10 mouse cellular contexts compared by ENCODE assay signal in the genomic region with DNA sequence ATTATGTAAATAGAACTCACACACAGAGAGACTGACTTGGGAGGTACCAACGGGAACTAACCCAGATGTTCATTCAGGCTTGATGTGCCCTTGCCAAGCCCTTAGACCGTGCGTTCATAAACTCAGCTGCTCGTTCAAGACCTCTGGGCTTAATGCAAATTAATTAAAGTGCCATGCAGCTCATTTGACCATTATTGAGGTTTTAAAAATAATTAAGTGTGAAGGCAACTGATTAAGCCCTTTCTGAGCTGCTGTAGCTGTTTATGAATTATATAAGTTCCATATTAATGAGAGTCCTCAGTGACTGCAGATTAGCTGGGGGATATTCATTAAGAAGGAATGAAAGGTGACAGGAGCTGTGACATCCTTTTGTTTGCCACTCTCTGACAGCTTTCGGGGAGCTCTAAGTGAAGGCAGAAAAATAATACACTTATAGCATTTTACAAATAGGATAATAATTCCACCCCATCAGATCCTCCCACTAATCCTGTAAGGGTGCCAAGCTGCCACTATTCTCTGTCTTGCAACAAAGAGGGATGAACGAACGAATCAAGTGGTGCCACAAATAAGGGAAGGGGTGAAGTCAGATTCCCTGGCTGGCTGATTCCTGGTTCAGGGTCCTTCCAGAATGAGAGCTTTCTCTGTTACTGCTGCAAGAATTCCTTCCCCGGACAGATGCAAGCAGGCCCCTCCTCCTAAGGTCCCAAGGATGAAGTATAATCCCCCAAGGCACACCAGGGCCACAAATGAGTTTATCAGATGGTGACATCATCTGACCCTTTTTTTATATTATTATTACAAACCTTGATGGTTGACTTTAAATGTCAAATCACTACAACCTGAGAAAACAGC.
DNase-seq lines count a peak whose midpoint lies in the region; ATAC-seq and TF ChIP-seq lines count a peak whose summit lies in the region.
"Had no signal": no experiment of that assay in that cellular context is flagged by ENCODE, and none has a peak within 500 bp of the region (broad histone marks: within the 10 kb centered on the region; RNA-seq: fewer than 3 reads in every experiment).

No protein-coding gene starts in this region.

- TF ChIP-seq EP300 in lung, postnatal 0 days (IDR thresholded peaks at IDR 0.05): no peak

- no peak for ATAC-seq in lung, postnatal 0 days
- peak; percentile 79 for ATAC-seq in hindbrain, embryonic 12.5 days (ENCODE audit: low FRiP score)
- peak; percentile 69 for ATAC-seq in stomach, embryonic 16.5 days (ENCODE audit: insufficient read depth, low FRiP score)

- peak; percentile 13 for DNase-seq in lung, postnatal 10 days
- no peak for DNase-seq in lung, postnatal 0 days (ENCODE audit: low spot score)
- peak; percentile 23 to 43 for DNase-seq in kidney, postnatal 4 days
- DNase-seq in ovary, postnatal 14 days (ENCODE audit: low spot score): no peak
- no peak for DNase-seq in layer of hippocampus, adult 9-10 months (ENCODE audit: low spot score)
- DNase-seq: gastrocnemius, postnatal 14 days; heart, postnatal 4 days; lung, adult 18-20 months had no signal

- 24% methylated on average over 8 of the region's 8 CpGs for WGBS in lung, postnatal 0 days
- WGBS in hindbrain, embryonic 12.5 days: 37% methylated on average over 8 of the region's 8 CpGs
- WGBS in stomach, embryonic 16.5 days: 32% methylated on average over 8 of the region's 8 CpGs

- H3K9me3 ChIP-seq in lung, postnatal 0 days (ENCODE audit: low read length): no peaks in the 10 kb centered on the region
- H3K9me3 ChIP-seq in hindbrain, embryonic 12.5 days (replicated peaks): no peaks in the 10 kb centered on the region
- no peaks in the 10 kb centered on the region for H3K9me3 ChIP-seq in stomach, embryonic 16.5 days (replicated peaks; ENCODE audit: control insufficient read depth, low read length)

- H3K9ac ChIP-seq in lung, postnatal 0 days (replicated peaks; ENCODE audit: low read depth): no peak overlapping the region
- H3K9ac ChIP-seq in hindbrain, embryonic 12.5 days: no peak overlapping the region
- no peak overlapping the region for H3K9ac ChIP-seq in stomach, embryonic 16.5 days (ENCODE audit: low read length)

- H3K27ac ChIP-seq in lung, postnatal 0 days (ENCODE audit: low read length): no peak overlapping the region
- peak overlapping the region; percentile 66 for H3K27ac ChIP-seq in hindbrain, embryonic 12.5 days
- no peak overlapping the region for H3K27ac ChIP-seq in stomach, embryonic 16.5 days (ENCODE audit: low read length)

- no peak for TF ChIP-seq CTCF in lung, postnatal 0 days (IDR thresholded peaks at IDR 0.05)

- no peak overlapping the region for H3K4me2 ChIP-seq in lung, postnatal 0 days (replicated peaks; ENCODE audit: low read depth, low read length)
- H3K4me2 ChIP-seq in hindbrain, embryonic 12.5 days (replicated peaks): no peak overlapping the region
- H3K4me2 ChIP-seq in stomach, embryonic 16.5 days (ENCODE audit: low read depth, low read length): no peak overlapping the region

- H3K27me3 ChIP-seq in lung, postnatal 0 days (replicated peaks; ENCODE audit: insufficient read depth, low read length): no peaks in the 10 kb centered on the region
- H3K27me3 ChIP-seq in hindbrain, embryonic 12.5 days: no peaks in the 10 kb centered on the region; the same call in 1 of the 2 replicates
- no peaks in the 10 kb centered on the region for H3K27me3 ChIP-seq in stomach, embryonic 16.5 days (ENCODE audit: control insufficient read depth, insufficient read depth, low read length)

- H3K4me3 ChIP-seq in lung, postnatal 0 days (ENCODE audit: low read depth, low read length): no peak overlapping the region
- no peak overlapping the region for H3K4me3 ChIP-seq in hindbrain, embryonic 12.5 days
- H3K4me3 ChIP-seq in stomach, embryonic 16.5 days (replicated peaks; ENCODE audit: low read length): no peak overlapping the region

- H3K4me1 ChIP-seq in lung, postnatal 0 days (ENCODE audit: insufficient read depth, low read depth, low read length): no peaks in the 10 kb centered on the region
- peaks cover 13% of the 10 kb centered on the region for H3K4me1 ChIP-seq in hindbrain, embryonic 12.5 days
- no peaks in the 10 kb centered on the region for H3K4me1 ChIP-seq in stomach, embryonic 16.5 days (ENCODE audit: control insufficient read depth, insufficient read depth, low read length)

- no peaks in the 10 kb centered on the region for H3K36me3 ChIP-seq in lung, postnatal 0 days (ENCODE audit: insufficient read depth, low read length)
- H3K36me3 ChIP-seq in hindbrain, embryonic 12.5 days: no peaks in the 10 kb centered on the region
- H3K36me3 ChIP-seq in stomach, embryonic 16.5 days (ENCODE audit: control insufficient read depth, insufficient read depth, low read length): no peaks in the 10 kb centered on the region

Comparison
In these comparisons a context has a peak if more than half of its experiments do, and no peak if none do; other contexts are left out.
1. DNase-seq: peak in lung, postnatal 10 days (single experiment) and kidney, postnatal 4 days (2 of 2); none in lung, postnatal 0 days (single experiment), ovary, postnatal 14 days (single experiment) and layer of hippocampus, adult 9-10 months (single experiment).